Mouse (Mus musculus): ENCODE measurements at regions not wholly inside any gene's neighbourhood (a gene's known extent, or its start where the extent isn't known, plus 50 kb on each side); places are given as distances from the start of the nearest gene placed in this dataset.

DNA sequence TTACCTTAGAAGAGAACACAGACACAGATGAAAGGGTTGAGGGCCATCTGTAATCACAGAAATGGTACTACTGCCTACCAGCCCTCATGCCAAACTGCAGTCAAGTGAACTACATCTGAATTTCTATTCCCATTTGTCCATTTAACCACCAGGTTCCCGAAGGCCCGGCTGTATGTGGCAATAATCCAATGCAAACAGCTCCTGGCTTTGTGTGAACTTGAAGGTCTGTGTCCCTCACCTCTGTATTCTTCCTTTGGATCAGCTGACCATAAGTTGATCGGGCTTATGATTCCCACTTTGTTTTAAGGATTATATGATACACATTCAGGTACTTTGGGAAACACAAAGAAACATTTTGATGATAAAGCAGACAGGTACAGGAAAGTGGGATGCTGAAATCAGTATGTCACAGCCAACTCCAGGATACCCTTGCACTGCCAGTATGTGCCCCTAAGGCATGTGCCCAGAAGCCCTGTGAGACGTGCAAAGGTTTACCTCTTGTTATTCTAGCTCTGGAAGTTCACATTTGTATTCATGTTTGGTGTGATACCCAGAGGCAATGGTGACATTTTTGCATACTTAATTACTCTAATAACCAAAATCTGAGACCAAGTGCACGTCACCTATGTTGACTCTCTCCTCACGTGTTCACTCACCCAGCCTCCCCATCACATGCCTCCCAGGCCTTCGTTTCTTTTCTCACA is 214.1 kb upstream of the Gm9747 start:
- Histone ChIP-seq H3K4me1 (ENCODE audit: control insufficient read depth, insufficient read depth, low read length) (no peaks in the 10 kb centered on the region), H3K9ac (ENCODE audit: low read depth, low read length) (no peak overlapping the region), H3K9me3 (replicated peaks; ENCODE audit: control insufficient read depth, low read length, poor library complexity, severe bottlenecking) (0 out of 2 replicates have a peak, but pooled peaks cover 3% of the 10 kb centered on the region), H3K4me3 (ENCODE audit: low read depth, low read length) (no peak overlapping the region), H3K27me3 (ENCODE audit: control insufficient read depth, insufficient read depth, low read depth, low read length) (no peaks in the 10 kb centered on the region), H3K4me2 (ENCODE audit: low read length) (no peak overlapping the region), H3K36me3 (ENCODE audit: control insufficient read depth, insufficient read depth, low read length) (no peaks in the 10 kb centered on the region), H3K27ac (ENCODE audit: low read length) (no peak overlapping the region)
- ATAC-seq: no peak
- 67% methylated on average over 7 of the region's 7 CpGs for WGBS

- Histone ChIP-seq H3K27me3 (ENCODE audit: control insufficient read depth, insufficient read depth, low read depth, low read length) (no peaks in the 10 kb centered on the region), H3K4me1 (ENCODE audit: control insufficient read depth, insufficient read depth, low read length) (no peaks in the 10 kb centered on the region), H3K4me2 (ENCODE audit: low read length) (no peak overlapping the region), H3K27ac (ENCODE audit: low read length) (no peak overlapping the region), H3K9me3 (replicated peaks; ENCODE audit: control insufficient read depth, low read length, poor library complexity, severe bottlenecking) (0 out of 2 replicates have a peak, but pooled peaks cover under 1% of the 10 kb centered on the region), H3K4me3 (ENCODE audit: low read depth, low read length) (no peak overlapping the region), H3K36me3 (ENCODE audit: control insufficient read depth, insufficient read depth, low read length) (no peaks in the 10 kb centered on the region), H3K9ac (ENCODE audit: low read depth, low read length) (no peak overlapping the region)
- ATAC-seq: no peak
These were observed 205.2 kb upstream of the Gm9747 start for GRCm38 (mm10) chr1:82027761-82028160.

DNA sequence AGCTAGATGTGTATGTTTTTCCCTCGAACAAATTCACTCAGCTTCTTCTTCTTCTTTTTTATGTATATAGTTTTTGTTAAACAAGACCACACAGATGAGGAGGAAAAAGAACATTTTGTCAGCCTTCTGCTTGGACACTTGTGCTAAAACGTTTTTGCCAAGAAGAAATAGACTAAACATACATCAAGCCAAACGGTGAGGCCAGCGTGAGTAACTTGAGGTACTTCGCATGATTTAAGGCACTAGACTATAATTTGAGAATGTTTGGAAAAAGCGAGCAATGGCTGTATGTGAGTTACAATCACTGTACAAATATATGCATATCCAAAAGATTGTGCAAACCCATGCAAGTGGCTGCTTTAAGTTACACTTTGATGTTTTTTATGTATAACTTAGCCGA is 201.8 kb upstream of the Gm9747 start:
- WGBS: 85% methylated on average over 7 of the region's 7 CpGs
- Histone ChIP-seq H3K4me1 (ENCODE audit: control insufficient read depth, insufficient read depth, low read length) (no peaks in the 10 kb centered on the region), H3K27me3 (ENCODE audit: control insufficient read depth, insufficient read depth, low read depth, low read length) (no peaks in the 10 kb centered on the region), H3K36me3 (ENCODE audit: control insufficient read depth, insufficient read depth, low read length) (no peaks in the 10 kb centered on the region), H3K9ac (ENCODE audit: low read depth, low read length) (no peak overlapping the region), H3K4me2 (ENCODE audit: low read length) (no peak overlapping the region), H3K9me3 (replicated peaks; ENCODE audit: control insufficient read depth, low read length, poor library complexity, severe bottlenecking) (no peaks in the 10 kb centered on the region), H3K4me3 (ENCODE audit: low read depth, low read length) (no peak overlapping the region), H3K27ac (ENCODE audit: low read length) (no peak overlapping the region)
- no peak for ATAC-seq

DNA sequence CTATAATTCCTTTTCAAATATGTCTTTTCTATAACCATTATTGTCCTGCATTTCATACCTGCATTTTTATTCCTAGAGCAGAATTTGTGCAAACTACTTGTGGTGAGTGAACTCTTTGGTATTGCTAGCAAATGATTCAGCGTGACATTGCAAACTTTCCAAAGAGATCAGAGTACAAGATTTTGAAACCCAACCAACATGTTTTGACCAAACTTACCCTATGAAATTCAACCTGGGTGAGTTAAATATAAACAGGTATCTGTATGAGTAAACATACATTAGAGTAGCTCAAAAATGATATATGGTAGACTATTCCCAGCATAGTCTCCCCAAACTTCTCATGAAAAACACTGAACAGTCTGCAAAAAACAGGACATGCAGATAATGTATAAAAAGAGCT is 200.5 kb upstream of the Gm9747 start:
- H3K27ac ChIP-seq (ENCODE audit: low read length): no peak overlapping the region

GRCm38 (mm10) chr1:82038171-82038570 is 194.7 kb upstream of the Gm9747 start:
- H3K27ac ChIP-seq (ENCODE audit: low read length): no peak overlapping the region
- no peaks in the 10 kb centered on the region for H3K9me3 ChIP-seq (replicated peaks; ENCODE audit: control insufficient read depth, low read length, poor library complexity, severe bottlenecking)
- H3K36me3 ChIP-seq (ENCODE audit: control insufficient read depth, insufficient read depth, low read length): no peaks in the 10 kb centered on the region
- H3K4me3 ChIP-seq (ENCODE audit: low read depth, low read length): no peak overlapping the region
- H3K9ac ChIP-seq (ENCODE audit: low read depth, low read length): no peak overlapping the region
- H3K4me2 ChIP-seq (ENCODE audit: low read length): no peak overlapping the region
- H3K4me1 ChIP-seq (ENCODE audit: control insufficient read depth, insufficient read depth, low read length): no peaks in the 10 kb centered on the region
- 91% methylated on average over 4 of the region's 4 CpGs for WGBS
- H3K27me3 ChIP-seq (ENCODE audit: control insufficient read depth, insufficient read depth, low read depth, low read length): no peaks in the 10 kb centered on the region
- ATAC-seq: no peak

More for the DNA sequence above, 200.5 kb upstream of the Gm9747 start:
- WGBS: 93% methylated on average over 1 of the region's 1 CpGs
- Histone ChIP-seq H3K36me3 (ENCODE audit: control insufficient read depth, insufficient read depth, low read length) (no peaks in the 10 kb centered on the region), H3K4me2 (ENCODE audit: low read length) (no peak overlapping the region), H3K4me3 (ENCODE audit: low read depth, low read length) (no peak overlapping the region), H3K27me3 (ENCODE audit: control insufficient read depth, insufficient read depth, low read depth, low read length) (no peaks in the 10 kb centered on the region), H3K9me3 (replicated peaks; ENCODE audit: control insufficient read depth, low read length, poor library complexity, severe bottlenecking) (no peaks in the 10 kb centered on the region), H3K9ac (ENCODE audit: low read depth, low read length) (no peak overlapping the region), H3K4me1 (ENCODE audit: control insufficient read depth, insufficient read depth, low read length) (no peaks in the 10 kb centered on the region)
- no peak for ATAC-seq

DNA sequence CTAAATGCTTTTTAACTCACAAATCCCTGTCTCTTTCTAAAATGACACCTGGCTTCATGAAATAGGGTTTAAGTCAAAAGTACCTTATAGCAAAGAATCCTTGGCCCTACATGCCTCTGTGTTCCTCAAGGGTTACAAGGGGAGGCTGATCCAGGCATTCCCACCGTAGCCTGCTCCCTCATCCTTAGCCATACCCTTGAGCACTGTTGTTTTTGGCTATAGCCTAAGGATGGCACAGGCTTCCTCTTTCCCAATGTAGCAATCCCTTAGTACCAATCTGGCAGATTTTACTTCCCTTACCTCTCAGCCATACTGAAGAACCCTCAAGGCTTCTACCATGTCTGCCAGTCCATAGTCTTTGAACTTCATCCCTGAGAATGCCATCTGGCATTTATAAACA is 194.2 kb upstream of the Gm9747 start:
- no peak overlapping the region for H3K9ac ChIP-seq (ENCODE audit: low read depth, low read length)
- WGBS: 85% methylated on average over 1 of the region's 1 CpGs
- no peak overlapping the region for H3K27ac ChIP-seq (ENCODE audit: low read length)
- ATAC-seq: no peak
- H3K4me2 ChIP-seq (ENCODE audit: low read length): no peak overlapping the region
- no peaks in the 10 kb centered on the region for H3K36me3 ChIP-seq (ENCODE audit: control insufficient read depth, insufficient read depth, low read length)
- no peaks in the 10 kb centered on the region for H3K9me3 ChIP-seq (replicated peaks; ENCODE audit: control insufficient read depth, low read length, poor library complexity, severe bottlenecking)
- no peaks in the 10 kb centered on the region for H3K27me3 ChIP-seq (ENCODE audit: control insufficient read depth, insufficient read depth, low read depth, low read length)
- no peak overlapping the region for H3K4me3 ChIP-seq (ENCODE audit: low read depth, low read length)
- no peaks in the 10 kb centered on the region for H3K4me1 ChIP-seq (ENCODE audit: control insufficient read depth, insufficient read depth, low read length)

- Histone ChIP-seq H3K36me3 (ENCODE audit: control insufficient read depth, insufficient read depth, low read length) (no peaks in the 10 kb centered on the region), H3K27me3 (ENCODE audit: control insufficient read depth, insufficient read depth, low read depth, low read length) (no peaks in the 10 kb centered on the region), H3K4me2 (ENCODE audit: low read length) (no peak overlapping the region), H3K4me1 (ENCODE audit: control insufficient read depth, insufficient read depth, low read length) (no peaks in the 10 kb centered on the region), H3K27ac (ENCODE audit: low read length) (no peak overlapping the region), H3K9ac (ENCODE audit: low read depth, low read length) (no peak overlapping the region), H3K4me3 (ENCODE audit: low read depth, low read length) (no peak overlapping the region), H3K9me3 (replicated peaks; ENCODE audit: control insufficient read depth, low read length, poor library complexity, severe bottlenecking) (no peaks in the 10 kb centered on the region)
- 68% methylated on average over 3 of the region's 3 CpGs for WGBS
- no peak for ATAC-seq
These were observed 191.4 kb upstream of the Gm9747 start for GRCm38 (mm10) chr1:82041286-82042050.

- Histone ChIP-seq H3K4me3 (ENCODE audit: low read depth, low read length) (no peak overlapping the region), H3K9ac (ENCODE audit: low read depth, low read length) (no peak overlapping the region), H3K9me3 (replicated peaks; ENCODE audit: control insufficient read depth, low read length, poor library complexity, severe bottlenecking) (no peaks in the 10 kb centered on the region), H3K27me3 (ENCODE audit: control insufficient read depth, insufficient read depth, low read depth, low read length) (no peaks in the 10 kb centered on the region), H3K27ac (ENCODE audit: low read length) (no peak overlapping the region), H3K36me3 (ENCODE audit: control insufficient read depth, insufficient read depth, low read length) (no peaks in the 10 kb centered on the region), H3K4me2 (ENCODE audit: low read length) (no peak overlapping the region), H3K4me1 (ENCODE audit: control insufficient read depth, insufficient read depth, low read length) (no peaks in the 10 kb centered on the region)
- 30% methylated on average over 2 of the region's 2 CpGs for WGBS
- ATAC-seq: no peak
These were observed 190.9 kb upstream of the Gm9747 start for GRCm38 (mm10) chr1:82042051-82042432.

- H3K27ac ChIP-seq (ENCODE audit: low read length): no peak overlapping the region
These were observed 190.4 kb upstream of the Gm9747 start for GRCm38 (mm10) chr1:82042527-82042926.

More at GRCm38 (mm10) chr1:82042527-82042926, 190.4 kb upstream of the Gm9747 start:
- no peaks in the 10 kb centered on the region for H3K27me3 ChIP-seq (ENCODE audit: control insufficient read depth, insufficient read depth, low read depth, low read length)
- H3K36me3 ChIP-seq (ENCODE audit: control insufficient read depth, insufficient read depth, low read length): no peaks in the 10 kb centered on the region
- ATAC-seq: no peak
- H3K4me2 ChIP-seq (ENCODE audit: low read length): no peak overlapping the region
- H3K9me3 ChIP-seq (replicated peaks; ENCODE audit: control insufficient read depth, low read length, poor library complexity, severe bottlenecking): no peaks in the 10 kb centered on the region
- H3K9ac ChIP-seq (ENCODE audit: low read depth, low read length): no peak overlapping the region
- no peaks in the 10 kb centered on the region for H3K4me1 ChIP-seq (ENCODE audit: control insufficient read depth, insufficient read depth, low read length)
- no peak overlapping the region for H3K4me3 ChIP-seq (ENCODE audit: low read depth, low read length)
- 32% methylated on average over 3 of the region's 3 CpGs for WGBS

Data from midbrain, embryonic 16.5 days (tissue).